Mouse (Mus musculus) layer of hippocampus, adult 8-10 months (tissue): ENCODE measurements at regions not wholly inside any gene's neighbourhood (a gene's known extent, or its start where the extent isn't known, plus 50 kb on each side); places are given as distances from the start of the nearest gene placed in this dataset.

Experiments
- DNase-seq, 2 experiments: peaks; one replicate each; pipeline ENCODE4 v3.0.0; 2022; ENCODE audit warnings: low spot score in 2 of 2

DNA sequence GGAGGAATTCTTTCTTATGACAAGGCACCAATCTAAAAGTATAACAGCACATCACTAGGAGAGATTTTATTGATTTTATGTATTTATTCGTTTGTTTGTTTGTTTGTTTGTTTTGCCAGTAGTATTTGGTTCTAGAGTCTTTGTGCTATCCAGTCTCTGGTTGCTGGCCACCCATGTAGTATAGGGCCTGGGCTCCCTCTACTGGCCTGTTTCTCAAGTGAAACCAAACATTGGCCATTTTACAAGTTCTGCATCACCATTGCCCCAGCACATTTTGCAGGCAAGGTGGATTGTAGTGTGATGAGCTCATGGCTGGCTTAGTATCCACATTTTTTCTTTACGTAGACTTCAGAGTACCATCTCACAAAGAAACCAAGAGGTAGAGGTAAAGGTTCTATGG lies 376.9 kb upstream of the Luzp2 start:
- peak; percentile 9 to 30 for DNase-seq

DNA sequence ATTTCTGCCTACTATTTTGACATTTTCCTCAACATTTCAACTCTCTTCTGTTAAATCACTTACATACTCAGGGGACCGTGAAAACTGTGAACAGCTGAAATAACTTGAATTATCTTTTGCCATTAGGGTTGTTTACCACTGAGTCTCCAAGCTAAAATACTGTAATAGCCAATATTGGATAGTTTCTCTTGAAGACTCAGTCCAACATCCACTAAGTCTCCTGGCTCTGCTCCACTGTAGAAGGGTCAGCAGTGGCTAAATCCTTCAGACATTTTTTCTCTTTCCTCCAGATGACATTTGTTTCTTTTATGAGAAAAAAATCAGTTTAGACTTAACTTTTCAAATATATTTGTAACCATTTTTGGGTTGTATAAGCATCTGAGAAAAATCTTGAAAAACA lies 344.0 kb upstream of the Luzp2 start:
- no peak for DNase-seq

GRCm38 (mm10) chr7:54505235-54505634 lies 330.1 kb upstream of the Luzp2 start:
- no peak for DNase-seq

- no peak for DNase-seq
Measured at GRCm38 (mm10) chr7:54507006-54507405, 328.3 kb upstream of the Luzp2 start.

GRCm38 (mm10) chr7:54535693-54536092 lies 299.6 kb upstream of the Luzp2 start:
- no peak for DNase-seq

GRCm38 (mm10) chr7:54557436-54557835 lies 277.9 kb upstream of the Luzp2 start:
- no peak for DNase-seq

DNA sequence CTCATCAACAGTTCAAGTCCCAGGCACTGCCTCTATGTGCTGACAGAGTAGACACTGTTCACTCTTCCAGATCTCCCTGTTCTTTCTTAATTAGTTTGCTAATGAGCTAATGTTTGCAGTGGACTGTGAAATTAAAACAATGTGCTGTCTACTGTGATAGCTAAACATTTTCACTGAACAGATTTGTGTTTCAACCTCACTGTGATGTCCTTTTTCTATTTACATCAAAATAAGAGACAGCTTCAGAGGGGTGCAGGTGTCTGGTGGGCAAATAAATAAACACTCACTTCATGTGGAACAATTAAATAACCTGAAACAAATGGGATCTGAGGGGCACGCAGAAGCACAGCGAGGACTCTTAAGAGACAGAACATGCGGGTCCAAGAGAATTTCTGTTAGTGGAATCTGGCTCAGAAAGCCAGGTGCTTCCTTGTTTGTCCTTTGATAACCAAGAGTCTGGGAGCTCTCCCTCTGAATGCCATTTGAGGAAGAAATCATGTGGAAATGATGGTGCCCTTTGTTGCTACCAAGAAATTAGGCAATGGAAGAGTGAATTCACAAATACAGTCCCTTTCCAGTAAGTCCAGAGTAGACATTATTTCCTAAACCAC lies 269.6 kb upstream of the Luzp2 start:
- DNase-seq: no peak

- DNase-seq: no peak
Measured at GRCm38 (mm10) chr7:54599776-54600175, 235.5 kb upstream of the Luzp2 start.

GRCm38 (mm10) chr7:54622436-54622835 lies 212.9 kb upstream of the Luzp2 start:
- DNase-seq: no peak

GRCm38 (mm10) chr7:54633930-54634329 lies 201.4 kb upstream of the Luzp2 start:
- peak; percentile 9 to 13 for DNase-seq

- DNase-seq: peak; percentile 11 to 25
Measured at GRCm38 (mm10) chr7:54634348-54635035, 200.8 kb upstream of the Luzp2 start.

GRCm38 (mm10) chr7:54645314-54645713 lies 190.0 kb upstream of the Luzp2 start:
- DNase-seq: no peak

- no peak for DNase-seq
Measured at GRCm38 (mm10) chr7:54649025-54649424, 186.3 kb upstream of the Luzp2 start.
